18 mouse cellular contexts compared by ENCODE assay signal in genomic region chr6:86607471-86607870, GRCm38 (mm10). TPM values are rescaled to one million over a fixed set of nuclear protein-coding genes. Genes with fewer than 3 reads are reported as not detected.
A peak's percentile ranks its signal among the peaks of the same experiment; 100 is the strongest.
DNase-seq lines count a peak whose midpoint lies in the region; ATAC-seq and TF ChIP-seq lines count a peak whose summit lies in the region.
"Had no signal": no experiment of that assay in that cellular context is flagged by ENCODE, and none has a peak within 500 bp of the region (broad histone marks: within the 10 kb centered on the region; RNA-seq: fewer than 3 reads in every experiment).

No protein-coding gene starts in this region.

- 40% methylated on average over 6 of the region's 6 CpGs for WGBS in small intestine, adult 2 months
- 80% methylated on average over 6 of the region's 6 CpGs for WGBS in midbrain, postnatal 0 days

- H3K27ac ChIP-seq in small intestine, adult 2 months (ENCODE audit: insufficient read depth, low read depth, low read length) = peak overlapping the region; percentile 76
- H3K27ac ChIP-seq in midbrain, postnatal 0 days (ENCODE audit: low read depth, low read length) = no peak overlapping the region
- H3K27ac ChIP-seq: embryonic facial prominence, embryonic 13.5 days; left cerebral cortex, adult 2 months; liver, embryonic 14.5 days had no signal

- peak; percentile 92 for ATAC-seq in inflammation-experienced regulatory T-cells, adult 6 months
- no peak for ATAC-seq in midbrain, postnatal 0 days (ENCODE audit: low FRiP score)
- ATAC-seq: hindbrain, embryonic 16.5 days; Patski had no signal

- no peak overlapping the region for H3K4me3 ChIP-seq in small intestine, adult 2 months (ENCODE audit: low read depth, low read length)
- H3K4me3 ChIP-seq in midbrain, postnatal 0 days (ENCODE audit: low read depth, low read length) = no peak overlapping the region
- H3K4me3 ChIP-seq: embryonic facial prominence, embryonic 13.5 days; heart, embryonic 12.5 days; left cerebral cortex, adult 2 months had no signal

- H3K36me3 ChIP-seq in small intestine, adult 2 months (ENCODE audit: control insufficient read depth, insufficient read depth, low read length) = no peaks in the 10 kb centered on the region
- no peaks in the 10 kb centered on the region for H3K36me3 ChIP-seq in midbrain, postnatal 0 days (ENCODE audit: insufficient read depth, low read length)
- H3K36me3 ChIP-seq: embryonic facial prominence, embryonic 13.5 days; heart, embryonic 12.5 days had no signal

- peak; percentile 73 for DNase-seq in CD4-positive helper T cell, adult 2 months (ENCODE audit: low read depth, low spot score)
- DNase-seq in CD8-positive naive resting alpha-beta T cell, adult 2 months (ENCODE audit: low read depth in 2 of 2, low spot score in 2 of 2) = peak; percentile 50 to 55
- DNase-seq in midbrain, postnatal 0 days (ENCODE audit: low spot score) = no peak
- DNase-seq in cerebellum, postnatal 10 days = no peak
- no peak for DNase-seq in frontal cortex, postnatal 10 days (ENCODE audit: low spot score in 2 of 2)
- DNase-seq in kidney, postnatal 10 days = no peak
- DNase-seq: adrenal gland, postnatal 14 days; cerebellum, adult 9-11 months; kidney, postnatal 36 days; midbrain, embryonic 14.5 days had no signal

- H3K4me1 ChIP-seq in small intestine, adult 2 months (ENCODE audit: control insufficient read depth, insufficient read depth, insufficient read length, low read length) = peaks cover 51% of the 10 kb centered on the region
- no peaks in the 10 kb centered on the region for H3K4me1 ChIP-seq in midbrain, postnatal 0 days (ENCODE audit: insufficient read depth, low read length)
- H3K4me1 ChIP-seq: embryonic facial prominence, embryonic 13.5 days had no signal

- no peaks in the 10 kb centered on the region for H3K27me3 ChIP-seq in small intestine, adult 2 months (ENCODE audit: control insufficient read depth, insufficient read depth, low read length)
- H3K27me3 ChIP-seq in midbrain, postnatal 0 days (ENCODE audit: insufficient read depth, low read length) = no peaks in the 10 kb centered on the region
- H3K27me3 ChIP-seq: embryonic facial prominence, embryonic 13.5 days; heart, embryonic 12.5 days; Patski had no signal

- H3K9me3 ChIP-seq in midbrain, postnatal 0 days (ENCODE audit: low read length) = no peaks in the 10 kb centered on the region
- H3K9me3 ChIP-seq: embryonic facial prominence, embryonic 13.5 days; heart, embryonic 12.5 days had no signal

- H3K4me2 ChIP-seq in midbrain, postnatal 0 days (ENCODE audit: low read depth, low read length, poor library complexity, severe bottlenecking) = no peak overlapping the region
- H3K4me2 ChIP-seq: embryonic facial prominence, embryonic 13.5 days; heart, embryonic 12.5 days had no signal

- no peak for TF ChIP-seq POLR2A in small intestine, adult 2 months (IDR thresholded peaks at IDR 0.05; ENCODE audit: low read depth, low read length)

- no peak for TF ChIP-seq CTCF in small intestine, adult 2 months (IDR thresholded peaks at IDR 0.05; ENCODE audit: extremely low read depth, insufficient read length, insufficient replicate concordance, low read depth, low read length)
- TF ChIP-seq CTCF in midbrain, postnatal 0 days (IDR thresholded peaks at IDR 0.05) = no peak

- no peak overlapping the region for H3K9ac ChIP-seq in midbrain, postnatal 0 days (replicated peaks; ENCODE audit: low read length, poor library complexity, severe bottlenecking)
- H3K9ac ChIP-seq: embryonic facial prominence, embryonic 13.5 days; heart, embryonic 12.5 days; liver, embryonic 14.5 days had no signal

RNA-seq across cellular contexts. Expression of gene Asprv1, which starts 20.5 kb away (rescaled TPM):
- polyA plus RNA-seq in inflammation-experienced regulatory T-cells, adult 6 months (2017; shearing (Covaris generic)) = under 1 TPM; 0.21 to 0.39 (median 0.38) TPM
- polyA plus RNA-seq in small intestine, adult 2 months (2012; rRNA removed) = 0.20 and 0.23 TPM in 2 replicates
- 2.0 and 4.2 TPM in 2 replicates for total RNA-seq in midbrain, postnatal 0 days (2014; rRNA removed)
- polyA plus RNA-seq in midbrain, postnatal 0 days (2015; fragmentation: Nextera tagmentation; extraction: Ambion mirVana) = 1.1 and 1.2 TPM in 2 replicates
- total RNA-seq: adrenal gland, postnatal 14 days had no signal
- polyA plus RNA-seq: Patski had no signal

Comparison
In these comparisons a context has a peak if more than half of its experiments do, and no peak if none do; other contexts are left out.
1. DNase-seq: peak in CD4-positive helper T cell, adult 2 months (single experiment) and CD8-positive naive resting alpha-beta T cell, adult 2 months (2 of 2); none in midbrain, postnatal 0 days (single experiment), cerebellum, postnatal 10 days (0 of 2), frontal cortex, postnatal 10 days (0 of 2) and kidney, postnatal 10 days (single experiment).